Mouse (Mus musculus) ES-E14 (cell line): Measurements from ENCODE around the gene Grpr. TPM values are rescaled to one million over a fixed set of nuclear protein-coding genes. Genes with fewer than 3 reads are reported as not detected.

ENCODE experiments used
- DNase-seq: peaks from one replicate; pipeline ENCODE4 v3.0.0-alpha.2; 2013; ENCODE audit warnings: low read depth, low spot score
- H3K27ac ChIP-seq: 2 replicates; pipeline ENCODE4 v1.5.1; 2012; ENCODE audit warnings: low read depth, mild to moderate bottlenecking, low read length, moderate library complexity, mixed read lengths; ENCODE audit not compliant: poor library complexity, insufficient read depth, severe bottlenecking
- H3K36me3 ChIP-seq: 2 replicates; pipeline ENCODE4 v1.6.1; 2012; ENCODE audit warnings: mild to moderate bottlenecking, low read length, moderate library complexity, mixed read lengths; ENCODE audit not compliant: control insufficient read depth, poor library complexity, insufficient read depth, severe bottlenecking
- H3K4me1 ChIP-seq, 2 experiments: fragments of 150-350 bp in 1 of 2; sonication (generic) in 1 of 2; 2 replicates each; pipeline ENCODE4 v1.6.1; 2012; ENCODE audit warnings: low read length in 2 of 2, mild to moderate bottlenecking in 1 of 2, mixed read lengths in 1 of 2; ENCODE audit not compliant: control insufficient read depth in 2 of 2, insufficient read depth in 2 of 2, poor library complexity in 1 of 2
- H3K4me3 ChIP-seq, 2 experiments: fragments of 150-350 bp in 1 of 2; sonication (generic) in 1 of 2; 2 replicates each; pipeline ENCODE4 v1.5.1; 2012; ENCODE audit warnings: low read length in 2 of 2, low read depth in 1 of 2, mild to moderate bottlenecking in 1 of 2, mixed read lengths in 1 of 2; ENCODE audit not compliant: insufficient read depth in 1 of 2, poor library complexity in 1 of 2, severe bottlenecking in 1 of 2
- H3K9ac ChIP-seq: 2 replicates; pipeline ENCODE4 v1.6.1; 2012; ENCODE audit warnings: low read depth, mild to moderate bottlenecking, low read length, mixed read lengths; ENCODE audit not compliant: poor library complexity, insufficient read depth, severe bottlenecking
- H3K9me3 ChIP-seq: fragments of 150-350 bp; sonication (generic); 2 replicates; pipeline ENCODE4 v1.6.1; 2012; ENCODE audit warnings: low read depth, mild to moderate bottlenecking, low read length; ENCODE audit not compliant: control insufficient read depth, insufficient read depth
- CHD2 ChIP-seq: IDR thresholded peaks from 2 replicates; pipeline ENCODE4 v1.6.1; 2014; ENCODE audit warnings: mild to moderate bottlenecking, low read depth, low read length, inconsistent platforms
- HCFC1 ChIP-seq: IDR thresholded peaks from 2 replicates; pipeline ENCODE4 v1.6.1; 2012; ENCODE audit warnings: low read length, inconsistent platforms, borderline replicate concordance; ENCODE audit not compliant: insufficient read depth
- MAFK ChIP-seq: IDR thresholded peaks from 2 replicates; pipeline ENCODE4 v1.6.1; 2014; ENCODE audit warnings: mild to moderate bottlenecking, low read depth, low read length, inconsistent platforms; ENCODE audit not compliant: insufficient read depth
- ZC3H11A ChIP-seq: IDR thresholded peaks from 2 replicates; pipeline ENCODE4 v1.6.1; 2012; ENCODE audit warnings: low read depth, mild to moderate bottlenecking, inconsistent platforms, low read length, borderline replicate concordance
- ZNF384 ChIP-seq: IDR thresholded peaks from 2 replicates; pipeline ENCODE4 v1.6.1; 2012; ENCODE audit warnings: low read depth, low read length, inconsistent platforms
- in situ Hi-C, 2 experiments: fragments of 600-800 bp; cut with MboI; formaldehyde crosslinking; loops; one replicate each; pipeline ENCODE4 v1.15.1; 2025; ENCODE audit warnings: low sequenced_read_pairs in 2 of 2, inconsistent platforms in 1 of 2; ENCODE audit not compliant: unreplicated experiment in 2 of 2
- total RNA-seq: library from RNA; depleted of rRNA; stranded (reverse); fragments of 300-350 nt; gene quantifications from 2 replicates; pipeline ENCODE4 v1.2.3, GENCODE M21; 2012; rRNA removed

The Grpr gene
- total RNA-seq = not detected in 2 replicates

GRCm38 (mm10) chrX:163549666-163550065 lies at the start of gene Grpr:
Gene Grpr (minus strand): TSS chrX:163549677.
- in situ Hi-C loops = no loop called here
- H3K4me3 ChIP-seq = no peak within 1 kb of the TSS
- no peaks in the 10 kb centered on the region for H3K4me1 ChIP-seq
- peak; percentile 17 for DNase-seq
- H3K36me3 ChIP-seq = no peaks in the 10 kb centered on the region
- TF ChIP-seq ZC3H11A (no peak; the same call in 1 of the 2 replicates), ZNF384 (no peak), MAFK (no peak), HCFC1 (no peak), CHD2 (no peak)
- H3K27ac ChIP-seq = no peak within 1 kb of the TSS
- H3K9ac ChIP-seq = no peak within 1 kb of the TSS
- no peaks in the 10 kb centered on the region for H3K9me3 ChIP-seq

GRCm38 (mm10) chrX:163560521-163560920 lies 11.0 kb upstream of the Grpr start:
- no peaks in the 10 kb centered on the region for H3K36me3 ChIP-seq
- TF ChIP-seq ZNF384 (no peak), ZC3H11A (no peak), MAFK (no peak), HCFC1 (no peak), CHD2 (no peak)
- no peak for DNase-seq
- no peak overlapping the region for H3K9ac ChIP-seq
- H3K4me1 ChIP-seq = no peaks in the 10 kb centered on the region
- no peak overlapping the region for H3K4me3 ChIP-seq
- in situ Hi-C loops = no loop called here
- H3K27ac ChIP-seq = no peak overlapping the region
- H3K9me3 ChIP-seq = no peaks in the 10 kb centered on the region

- in situ Hi-C loops = no loop called here
Observed at GRCm38 (mm10) chrX:163547042-163547441, 2.4 kb downstream of the Grpr start.

GRCm38 (mm10) chrX:163532836-163533235 lies 16.6 kb downstream of the Grpr start:
- Histone ChIP-seq H3K27ac (no peak overlapping the region), H3K9ac (no peak overlapping the region), H3K4me1 (no peaks in the 10 kb centered on the region), H3K36me3 (no peaks in the 10 kb centered on the region), H3K9me3 (no peaks in the 10 kb centered on the region), H3K4me3 (no peak overlapping the region)
- DNase-seq = no peak
- in situ Hi-C loops = no loop called here
- TF ChIP-seq ZNF384 (no peak), HCFC1 (no peak), MAFK (no peak), ZC3H11A (no peak), CHD2 (no peak)

More at GRCm38 (mm10) chrX:163547042-163547441, 2.4 kb downstream of the Grpr start:
- H3K9ac ChIP-seq = no peak overlapping the region
- H3K4me1 ChIP-seq = no peaks in the 10 kb centered on the region
- TF ChIP-seq ZC3H11A (no peak), MAFK (no peak), CHD2 (no peak)
- no peaks in the 10 kb centered on the region for H3K36me3 ChIP-seq
- H3K9me3 ChIP-seq = no peaks in the 10 kb centered on the region
- H3K4me3 ChIP-seq = no peak overlapping the region
- DNase-seq = no peak
- no peak overlapping the region for H3K27ac ChIP-seq

- Histone ChIP-seq H3K9ac (no peak overlapping the region), H3K36me3 (no peaks in the 10 kb centered on the region), H3K27ac (no peak overlapping the region), H3K4me3 (no peak overlapping the region), H3K9me3 (no peaks in the 10 kb centered on the region), H3K4me1 (no peaks in the 10 kb centered on the region)
- no peak for DNase-seq
- no peak for TF ChIP-seq ZC3H11A
- no peak for TF ChIP-seq ZNF384
- TF ChIP-seq MAFK = no peak
- TF ChIP-seq HCFC1 = no peak
- TF ChIP-seq CHD2 = no peak
- in situ Hi-C loops = no loop called here
Observed at GRCm38 (mm10) chrX:163518963-163519541, 30.4 kb downstream of the Grpr start.
